Mouse (Mus musculus): ENCODE data around the gene Ech1. TPM values are rescaled to one million over a fixed set of nuclear protein-coding genes. Genes with fewer than 3 reads are reported as not detected.

Gene Ech1
- total and polyA plus RNA-seq, 2 experiments from 2014 or later, result 806 to 823 TPM

GRCm38 (mm10) chr7:28859953-28860352 is 34.9 kb downstream of the Ech1 start:
- H3K9ac ChIP-seq (replicated peaks; ENCODE audit: low read depth, low read length), result no peak overlapping the region
- ATAC-seq (ENCODE audit: insufficient read depth, low read depth), result no peak
- H3K36me3 ChIP-seq (replicated peaks; ENCODE audit: control insufficient read depth, insufficient read depth, low read length), result no peaks in the 10 kb centered on the region
- no peak overlapping the region for H3K4me3 ChIP-seq (ENCODE audit: low read depth, low read length)
- DNase-seq (ENCODE audit: low spot score), result no peak
- H3K9me3 ChIP-seq (replicated peaks; ENCODE audit: control insufficient read depth, low read length), result peaks cover 4% of the 10 kb centered on the region; the same call in 1 of the 2 replicates
- peaks cover 5% of the 10 kb centered on the region; the same call in 1 of the 2 replicates for H3K4me1 ChIP-seq (ENCODE audit: control insufficient read depth, insufficient read depth)
- WGBS, result 85% methylated on average over 2 of the region's 2 CpGs
- H3K27me3 ChIP-seq (ENCODE audit: control insufficient read depth, insufficient read depth, low read length), result no peaks in the 10 kb centered on the region
- H3K4me2 ChIP-seq (ENCODE audit: low read depth, low read length), result no peak overlapping the region
- no peak overlapping the region for H3K27ac ChIP-seq (ENCODE audit: low read depth)
- no peak for TF ChIP-seq CTCF (IDR thresholded peaks at IDR 0.05; ENCODE audit: low read depth)
- TF ChIP-seq EP300 (IDR thresholded peaks at IDR 0.05; ENCODE audit: low read depth), result no peak

- H3K27me3 ChIP-seq (ENCODE audit: control insufficient read depth, insufficient read depth, low read length), result no peaks in the 10 kb centered on the region
- H3K4me2 ChIP-seq (ENCODE audit: low read depth, low read length), result no peak overlapping the region
- peaks cover 4% of the 10 kb centered on the region; the same call in 1 of the 2 replicates for H3K9me3 ChIP-seq (replicated peaks; ENCODE audit: control insufficient read depth, low read length)
- no peak overlapping the region for H3K4me3 ChIP-seq (ENCODE audit: low read depth, low read length)
- DNase-seq (ENCODE audit: low spot score) (no peak), ATAC-seq (ENCODE audit: insufficient read depth, low read depth) (no peak)
- 82% methylated on average over 6 of the region's 6 CpGs for WGBS
- H3K4me1 ChIP-seq (ENCODE audit: control insufficient read depth, insufficient read depth), result peaks cover 9% of the 10 kb centered on the region; the same call in 1 of the 2 replicates
- no peak overlapping the region for H3K27ac ChIP-seq (ENCODE audit: low read depth)
- no peak for TF ChIP-seq CTCF (IDR thresholded peaks at IDR 0.05; ENCODE audit: low read depth)
- no peak for TF ChIP-seq EP300 (IDR thresholded peaks at IDR 0.05; ENCODE audit: low read depth)
- no peak overlapping the region for H3K9ac ChIP-seq (replicated peaks; ENCODE audit: low read depth, low read length)
- H3K36me3 ChIP-seq (replicated peaks; ENCODE audit: control insufficient read depth, insufficient read depth, low read length), result no peaks in the 10 kb centered on the region
These were observed 35.9 kb downstream of the Ech1 start for GRCm38 (mm10) chr7:28860898-28861297.

- Histone ChIP-seq H3K9ac (replicated peaks; ENCODE audit: low read depth, low read length) (no peak overlapping the region), H3K4me2 (ENCODE audit: low read depth, low read length) (no peak overlapping the region), H3K4me3 (ENCODE audit: low read depth, low read length) (no peak overlapping the region), H3K36me3 (replicated peaks; ENCODE audit: control insufficient read depth, insufficient read depth, low read length) (no peaks in the 10 kb centered on the region), H3K27ac (ENCODE audit: low read depth) (no peak overlapping the region), H3K27me3 (ENCODE audit: control insufficient read depth, insufficient read depth, low read length) (no peaks in the 10 kb centered on the region), H3K4me1 (ENCODE audit: control insufficient read depth, insufficient read depth) (peaks cover 9% of the 10 kb centered on the region; the same call in 1 of the 2 replicates), H3K9me3 (replicated peaks; ENCODE audit: control insufficient read depth, low read length) (peaks cover 4% of the 10 kb centered on the region; the same call in 1 of the 2 replicates)
- TF ChIP-seq CTCF (IDR thresholded peaks at IDR 0.05; ENCODE audit: low read depth) (no peak), EP300 (IDR thresholded peaks at IDR 0.05; ENCODE audit: low read depth) (no peak)
- no peak for DNase-seq (ENCODE audit: low spot score)
- ATAC-seq (ENCODE audit: insufficient read depth, low read depth), result no peak
- WGBS, result 72% methylated on average over 15 of the region's 15 CpGs
These were observed 37.9 kb downstream of the Ech1 start for GRCm38 (mm10) chr7:28862817-28863499.

- Histone ChIP-seq H3K36me3 (replicated peaks; ENCODE audit: control insufficient read depth, insufficient read depth, low read length) (no peaks in the 10 kb centered on the region), H3K9me3 (replicated peaks; ENCODE audit: control insufficient read depth, low read length) (peaks cover 4% of the 10 kb centered on the region; the same call in 1 of the 2 replicates), H3K4me3 (ENCODE audit: low read depth, low read length) (no peak within 1 kb of the TSS), H3K4me1 (ENCODE audit: control insufficient read depth, insufficient read depth) (peaks cover 9% of the 10 kb centered on the region; the same call in 1 of the 2 replicates), H3K27me3 (ENCODE audit: control insufficient read depth, insufficient read depth, low read length) (no peaks in the 10 kb centered on the region), H3K4me2 (ENCODE audit: low read depth, low read length) (no peak within 1 kb of the TSS), H3K27ac (ENCODE audit: low read depth) (no peak within 1 kb of the TSS), H3K9ac (replicated peaks; ENCODE audit: low read depth, low read length) (no peak within 1 kb of the TSS)
- TF ChIP-seq EP300 (IDR thresholded peaks at IDR 0.05; ENCODE audit: low read depth) (no peak), CTCF (IDR thresholded peaks at IDR 0.05; ENCODE audit: low read depth) (no peak)
- ATAC-seq (ENCODE audit: insufficient read depth, low read depth) (no peak), DNase-seq (ENCODE audit: low spot score) (no peak)
- 72% methylated on average over 6 of the region's 6 CpGs for WGBS
These were observed 38.5 kb downstream of the Ech1 start, which contains the start of gene Lgals7 for GRCm38 (mm10) chr7:28863540-28863939. Gene Lgals7, plus strand, starts transcription at chr7:28863853.

GRCm38 (mm10) chr7:28864288-28864750 is 39.3 kb downstream of the Ech1 start:
- no peak overlapping the region for H3K9ac ChIP-seq (replicated peaks; ENCODE audit: low read depth, low read length)
- H3K27me3 ChIP-seq (ENCODE audit: control insufficient read depth, insufficient read depth, low read length), result no peaks in the 10 kb centered on the region
- no peak for DNase-seq (ENCODE audit: low spot score)
- H3K9me3 ChIP-seq (replicated peaks; ENCODE audit: control insufficient read depth, low read length), result peaks cover 4% of the 10 kb centered on the region; the same call in 1 of the 2 replicates
- no peak overlapping the region for H3K4me2 ChIP-seq (ENCODE audit: low read depth, low read length)
- no peak for ATAC-seq (ENCODE audit: insufficient read depth, low read depth)
- no peaks in the 10 kb centered on the region for H3K36me3 ChIP-seq (replicated peaks; ENCODE audit: control insufficient read depth, insufficient read depth, low read length)
- 33% methylated on average over 9 of the region's 9 CpGs for WGBS
- H3K27ac ChIP-seq (ENCODE audit: low read depth), result no peak overlapping the region
- peaks cover 9% of the 10 kb centered on the region; the same call in 1 of the 2 replicates for H3K4me1 ChIP-seq (ENCODE audit: control insufficient read depth, insufficient read depth)
- no peak overlapping the region for H3K4me3 ChIP-seq (ENCODE audit: low read depth, low read length)
- TF ChIP-seq CTCF (IDR thresholded peaks at IDR 0.05; ENCODE audit: low read depth) (no peak), EP300 (IDR thresholded peaks at IDR 0.05; ENCODE audit: low read depth) (no peak)

Measured in heart, postnatal 0 days (tissue).